Mouse (Mus musculus) embryo, embryonic 10.5 days (tissue): Measurements from ENCODE around the gene Zfp335.
"Not testable (repeated sequence)": the region's sequence is repeated elsewhere in the genome, so short reads cannot be mapped to it uniquely, and the experiment has no call there.

ENCODE experiments used
- DNase-seq: peaks from one replicate; pipeline ENCODE4 v3.0.0-alpha.2; 2015; ENCODE audit warnings: low spot score

Gene Zfp335

GRCm38 (mm10) chr2:164866741-164867551 is 44.6 kb downstream of the Zfp335 start:
- no peak for DNase-seq

GRCm38 (mm10) chr2:164864593-164864992 is 47.0 kb downstream of the Zfp335 start:
- DNase-seq: no peak

GRCm38 (mm10) chr2:164863411-164863810 is 48.1 kb downstream of the Zfp335 start:
- DNase-seq: not testable (repeated sequence)

- DNase-seq: peak; percentile 65
These were observed 49.2 kb downstream of the Zfp335 start for GRCm38 (mm10) chr2:164862179-164862861.

- DNase-seq: no peak
These were observed 50.5 kb downstream of the Zfp335 start for GRCm38 (mm10) chr2:164861094-164861493.

- no peak for DNase-seq
These were observed 51.7 kb downstream of the Zfp335 start for GRCm38 (mm10) chr2:164859640-164860432.

GRCm38 (mm10) chr2:164859155-164859554 is 52.4 kb downstream of the Zfp335 start:
- no peak for DNase-seq

- DNase-seq: peak; percentile 66
These were observed 53.6 kb downstream of the Zfp335 start for GRCm38 (mm10) chr2:164857842-164858553.

- DNase-seq: peak; percentile 84
These were observed 54.3 kb downstream of the Zfp335 start, which contains the start of gene Pltp for GRCm38 (mm10) chr2:164857101-164857821. Gene Pltp, minus strand, starts transcription at chr2:164857711.

GRCm38 (mm10) chr2:164856309-164857100 is 55.1 kb downstream of the Zfp335 start:
- no peak for DNase-seq

GRCm38 (mm10) chr2:164855572-164855971 is 56.0 kb downstream of the Zfp335 start:
- peak; percentile 11 for DNase-seq

- no peak for DNase-seq
These were observed 61.5 kb downstream of the Zfp335 start for GRCm38 (mm10) chr2:164850061-164850460.

GRCm38 (mm10) chr2:164845782-164846181 is 65.8 kb downstream of the Zfp335 start:
- no peak for DNase-seq
